Mouse (Mus musculus) liver, embryonic 14.5 days (tissue): Measurements from ENCODE around the gene Sesn1. TPM values are rescaled to one million over a fixed set of nuclear protein-coding genes. Genes with fewer than 3 reads are reported as not detected.
"Not testable (repeated sequence)": the region's sequence is repeated elsewhere in the genome, so short reads cannot be mapped to it uniquely, and the experiment has no call there.

ENCODE experiments used
- ATAC-seq: fragments of 200-750 bp; cut with Nextera tagmentation; 2 replicates; pipeline ENCODE4 v1.8.0; 2017; ENCODE audit warnings: moderate number of reproducible peaks, mild to moderate bottlenecking, moderate library complexity; ENCODE audit not compliant: insufficient read depth
- DNase-seq, 3 experiments: peaks; one replicate each; pipeline ENCODE4 v3.0.0-alpha.2; 2012 to 2013; ENCODE audit warnings: low read depth in 3 of 3, low spot score in 3 of 3
- H3K27ac ChIP-seq: fragments of 300-500 bp; sonication (generic); 2 replicates; pipeline ENCODE4 v1.5.1; 2014; ENCODE audit warnings: moderate library complexity, mild to moderate bottlenecking, control low read depth, inconsistent platforms
- H3K27me3 ChIP-seq: fragments of 300-500 bp; sonication (generic); 2 replicates; pipeline ENCODE4 v1.6.1; 2014; ENCODE audit warnings: mild to moderate bottlenecking, low read length, moderate library complexity; ENCODE audit not compliant: control insufficient read depth, insufficient read depth
- H3K36me3 ChIP-seq: fragments of 300-500 bp; sonication (generic); replicated peaks from 2 replicates; pipeline ENCODE4 v1.6.1; 2014; ENCODE audit warnings: low read depth; ENCODE audit not compliant: control insufficient read depth, insufficient read depth
- H3K4me1 ChIP-seq, 2 experiments: fragments of 200-500 bp in 1 of 2; fragments of 300-500 bp in 1 of 2; sonication (generic) in 1 of 2; replicated peaks; 2 replicates each; pipeline ENCODE4 v1.6.1; 2012 to 2014; ENCODE audit warnings: antibody characterized with exemption in 1 of 2, inconsistent platforms in 1 of 2, low read length in 1 of 2; ENCODE audit not compliant: control insufficient read depth in 2 of 2, insufficient read depth in 2 of 2
- H3K4me2 ChIP-seq: fragments of 300-500 bp; sonication (generic); 2 replicates; pipeline ENCODE4 v1.6.1; 2014; ENCODE audit warnings: low read depth, mild to moderate bottlenecking, control low read depth, moderate library complexity
- H3K4me3 ChIP-seq, 2 experiments: fragments of 200-500 bp in 1 of 2; fragments of 300-500 bp in 1 of 2; sonication (generic) in 1 of 2; 2 replicates each; pipeline ENCODE4 v1.5.1; 2012 to 2014; ENCODE audit warnings: low read depth in 2 of 2, low read length in 2 of 2, mild to moderate bottlenecking in 2 of 2, control low read depth in 1 of 2, inconsistent platforms in 1 of 2, moderate library complexity in 1 of 2; ENCODE audit not compliant: insufficient read depth in 1 of 2
- H3K9ac ChIP-seq: fragments of 300-500 bp; sonication (generic); replicated peaks from 2 replicates; pipeline ENCODE4 v1.6.1; 2014; ENCODE audit warnings: mild to moderate bottlenecking, control low read depth, moderate library complexity
- H3K9me3 ChIP-seq: fragments of 300-500 bp; sonication (generic); 2 replicates; pipeline ENCODE4 v1.6.1; 2016; ENCODE audit warnings: low read length, mixed read lengths; ENCODE audit not compliant: control insufficient read depth
- CTCF ChIP-seq: IDR thresholded peaks from 2 replicates; pipeline ENCODE4 v1.5.1; 2016; ENCODE audit warnings: antibody characterized with exemption, low read depth, control low read depth
- EP300 ChIP-seq: IDR thresholded peaks from 2 replicates; pipeline ENCODE4 v1.6.1; 2016; ENCODE audit warnings: antibody characterized with exemption, low read depth
- WGBS: fragments of 180-500 bp; shearing (Covaris S2); extraction: QIAGEN DNeasy Blood & Tissue Kit; methylation state at CpG from one replicate; pipeline ENCODE4 v1.1.7; 2014; ENCODE audit not compliant: insufficient replicate concordance; 5-methylcytosine and 5-hydroxymethylcytosine counted together
- polyA plus RNA-seq, 2 experiments: library from polyadenylated mRNA; depleted of rRNA in 1 of 2; stranded (reverse) in 1 of 2; unstranded in 1 of 2; fragments of >200 nt; fragmentation: Nextera tagmentation in 1 of 2; extraction: Ambion mirVana in 1 of 2; gene quantifications; 2 replicates each; pipeline versions ENCODE4 v1.2.1 to v1.2.3; 2012 to 2014

Sesn1 gene
- polyA plus RNA-seq, 2 experiments = 15.2 to 19.2 TPM

- no peak overlapping the region for H3K9ac ChIP-seq
- H3K4me2 ChIP-seq = no peak overlapping the region
- H3K36me3 ChIP-seq = no peaks in the 10 kb centered on the region
- WGBS = 79% methylated on average over 5 of the region's 5 CpGs
- TF ChIP-seq EP300 (no peak), CTCF (no peak)
- H3K27me3 ChIP-seq = no peaks in the 10 kb centered on the region
- no peak for ATAC-seq
- H3K4me3 ChIP-seq = no peak overlapping the region
- H3K4me1 ChIP-seq = peaks cover 0 to 9% of the 10 kb centered on the region in 2 experiments; a peak in 2 of 4 replicates
- H3K27ac ChIP-seq = no peak overlapping the region
- no peaks in the 10 kb centered on the region for H3K9me3 ChIP-seq
- DNase-seq = no peak
Measured at GRCm38 (mm10) chr10:41820401-41820800, 10.7 kb downstream of the Sesn1 start.

- ATAC-seq = no peak
- DNase-seq = no peak
- WGBS = 79% methylated on average over 6 of the region's 6 CpGs
Measured at GRCm38 (mm10) chr10:41821171-41821570, 11.4 kb downstream of the Sesn1 start.

GRCm38 (mm10) chr10:41822573-41823281, 13.0 kb downstream of the Sesn1 start:
- TF ChIP-seq CTCF (no peak), EP300 (no peak)
- H3K36me3 ChIP-seq = no peaks in the 10 kb centered on the region
- peaks cover 0 to 9% of the 10 kb centered on the region in 2 experiments; a peak in 2 of 4 replicates for H3K4me1 ChIP-seq
- H3K27me3 ChIP-seq = no peaks in the 10 kb centered on the region
- DNase-seq (no peak), ATAC-seq (no peak)
- H3K4me2 ChIP-seq = no peak overlapping the region
- no peak overlapping the region for H3K9ac ChIP-seq
- WGBS = 68% methylated on average over 5 of the region's 5 CpGs
- H3K4me3 ChIP-seq = no peak overlapping the region
- no peak overlapping the region for H3K27ac ChIP-seq
- no peaks in the 10 kb centered on the region for H3K9me3 ChIP-seq

More at GRCm38 (mm10) chr10:41821171-41821570, 11.4 kb downstream of the Sesn1 start:
- H3K4me3 ChIP-seq = no peak overlapping the region
- H3K9me3 ChIP-seq = no peaks in the 10 kb centered on the region
- no peaks in the 10 kb centered on the region for H3K36me3 ChIP-seq
- no peak overlapping the region for H3K27ac ChIP-seq
- peaks cover 0 to 5% of the 10 kb centered on the region in 2 experiments; a peak in 2 of 4 replicates for H3K4me1 ChIP-seq
- H3K9ac ChIP-seq = no peak overlapping the region
- no peaks in the 10 kb centered on the region for H3K27me3 ChIP-seq
- no peak for TF ChIP-seq CTCF
- TF ChIP-seq EP300 = no peak
- no peak overlapping the region for H3K4me2 ChIP-seq

GRCm38 (mm10) chr10:41823282-41823675, 13.5 kb downstream of the Sesn1 start:
- not testable (repeated sequence) for H3K4me2 ChIP-seq, H3K27me3 ChIP-seq, DNase-seq, H3K27ac ChIP-seq, H3K9me3 ChIP-seq, H3K4me3 ChIP-seq, ATAC-seq, H3K9ac ChIP-seq, H3K36me3 ChIP-seq
- H3K4me1 ChIP-seq = peaks cover 0 to 12% of the 10 kb centered on the region in 2 experiments; a peak in 2 of 4 replicates
- WGBS = 86% methylated on average over 4 of the region's 4 CpGs

- H3K27me3 ChIP-seq = no peaks in the 10 kb centered on the region
- no peaks in the 10 kb centered on the region for H3K9me3 ChIP-seq
- no peak overlapping the region for H3K27ac ChIP-seq
- TF ChIP-seq EP300 (no peak), CTCF (no peak)
- H3K4me3 ChIP-seq = no peak overlapping the region
- H3K4me2 ChIP-seq = no peak overlapping the region
- no peak for ATAC-seq
- 71% methylated on average over 4 of the region's 4 CpGs for WGBS
- peaks cover 0 to 14% of the 10 kb centered on the region in 2 experiments; a peak in 2 of 4 replicates for H3K4me1 ChIP-seq
- no peak for DNase-seq
- no peak overlapping the region for H3K9ac ChIP-seq
- H3K36me3 ChIP-seq = no peaks in the 10 kb centered on the region
Measured at GRCm38 (mm10) chr10:41823916-41824315, 14.2 kb downstream of the Sesn1 start.
